In the genomic region with DNA sequence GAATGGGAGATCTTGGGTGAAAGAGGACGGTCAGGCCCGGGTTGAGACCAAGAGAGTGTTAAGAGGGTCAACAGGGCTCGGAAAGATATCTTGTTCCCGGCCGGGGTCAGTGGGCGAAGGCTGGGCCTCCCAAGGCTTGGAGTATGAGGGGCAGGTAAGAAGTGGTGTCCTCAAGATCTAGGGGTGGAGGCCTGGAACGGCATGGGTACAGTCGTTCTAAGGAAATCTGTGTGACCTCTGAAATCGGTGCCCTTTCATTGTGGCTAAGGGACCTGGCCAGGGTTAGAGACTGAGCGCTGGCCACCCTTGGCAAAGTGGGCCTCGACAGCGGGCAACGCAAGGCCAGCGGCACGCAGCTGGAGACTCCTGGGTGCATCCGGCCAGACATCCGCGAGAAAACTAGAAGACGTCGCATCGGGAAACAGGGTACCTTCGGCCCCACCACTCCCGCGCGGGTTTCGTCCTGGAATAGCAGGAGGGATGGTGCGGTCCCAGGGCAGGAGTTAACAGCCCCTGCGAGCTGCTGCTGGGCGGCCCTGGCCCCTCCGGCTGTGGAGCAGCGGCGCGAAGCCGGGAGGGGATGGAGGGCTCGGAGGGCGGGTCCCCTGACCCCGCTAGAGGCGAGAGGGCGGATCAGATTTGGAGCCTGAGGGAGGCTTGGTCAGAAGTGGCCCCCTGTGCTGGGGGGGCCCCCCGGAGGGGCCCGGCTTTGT, we compare ENCODE assay signal across 9 mouse cellular contexts. TPM values are rescaled to one million over a fixed set of nuclear protein-coding genes. Genes with fewer than 3 reads are reported as not detected.
DNase-seq lines count a peak whose midpoint lies in the region; ATAC-seq and TF ChIP-seq lines count a peak whose summit lies in the region.
"Had no signal": no experiment of that assay in that cellular context is flagged by ENCODE, and none has a peak within 500 bp of the region (broad histone marks: within the 10 kb centered on the region; RNA-seq: fewer than 3 reads in every experiment).

No protein-coding gene starts in this region.

- WGBS in kidney, embryonic 14.5 days, result 1% methylated on average over 39 of the region's 41 CpGs
- WGBS in kidney, adult 2 months, result 4% methylated on average over 41 of the region's 41 CpGs
- WGBS in embryonic facial prominence, embryonic 11.5 days, result under 1% methylated on average over 41 of the region's 41 CpGs
- under 1% methylated on average over 40 of the region's 41 CpGs for WGBS in hindbrain, embryonic 16.5 days
- WGBS in midbrain, embryonic 13.5 days, result under 1% methylated on average over 41 of the region's 41 CpGs

- no peaks in the 10 kb centered on the region for H3K36me3 ChIP-seq in kidney, embryonic 14.5 days (ENCODE audit: control insufficient read depth, insufficient read depth, low read length)
- no peaks in the 10 kb centered on the region for H3K36me3 ChIP-seq in kidney, adult 2 months (ENCODE audit: control insufficient read depth, insufficient read depth, low read length)
- no peaks in the 10 kb centered on the region for H3K36me3 ChIP-seq in embryonic facial prominence, embryonic 11.5 days (replicated peaks; ENCODE audit: control insufficient read depth, insufficient read depth, low read depth, low read length)
- no peaks in the 10 kb centered on the region for H3K36me3 ChIP-seq in hindbrain, embryonic 16.5 days (ENCODE audit: control insufficient read depth, insufficient read depth, low read length)
- no peaks in the 10 kb centered on the region for H3K36me3 ChIP-seq in midbrain, embryonic 13.5 days

- TF ChIP-seq CTCF in kidney, adult 2 months (conservative IDR thresholded peaks at IDR 0.05; ENCODE audit: insufficient read depth, insufficient read length, low read depth, low read length), result no peak

- no peak overlapping the region; the same call in 1 of the 2 replicates for H3K9ac ChIP-seq in kidney, embryonic 14.5 days (ENCODE audit: low read depth, low read length)
- 0 out of 2 replicates have a peak overlapping the region, but pooled peaks have one; percentile 5 for H3K9ac ChIP-seq in embryonic facial prominence, embryonic 11.5 days (replicated peaks; ENCODE audit: low read length)
- peak overlapping the region; percentile 58 for H3K9ac ChIP-seq in hindbrain, embryonic 16.5 days (ENCODE audit: low read depth, low read length)
- H3K9ac ChIP-seq in midbrain, embryonic 13.5 days (replicated peaks), result peak overlapping the region; percentile 52

- H3K9me3 ChIP-seq in kidney, embryonic 14.5 days (ENCODE audit: control insufficient read depth, low read length), result no peaks in the 10 kb centered on the region
- H3K9me3 ChIP-seq in embryonic facial prominence, embryonic 11.5 days (replicated peaks; ENCODE audit: control insufficient read depth, low read length), result no peaks in the 10 kb centered on the region
- no peaks in the 10 kb centered on the region for H3K9me3 ChIP-seq in hindbrain, embryonic 16.5 days (ENCODE audit: control insufficient read depth, low read length)
- no peaks in the 10 kb centered on the region for H3K9me3 ChIP-seq in midbrain, embryonic 13.5 days

- DNase-seq in kidney, adult 2 months, result no peak
- DNase-seq in embryonic facial prominence, embryonic 11.5 days (ENCODE audit: low spot score), result no peak
- no peak for DNase-seq in cerebellum, adult 8-10 months
- DNase-seq in cerebellum, adult 9-10 months, result no peak
- no peak for DNase-seq in layer of hippocampus, adult 9-11 months

- TF ChIP-seq POLR2A in kidney, adult 2 months (IDR thresholded peaks at IDR 0.05; ENCODE audit: low read depth, low read length), result no peak

- H3K27ac ChIP-seq in kidney, embryonic 14.5 days (ENCODE audit: low read depth, low read length), result no peak overlapping the region
- H3K27ac ChIP-seq in kidney, adult 2 months (ENCODE audit: insufficient read depth, low read depth, low read length), result no peak overlapping the region
- no peak overlapping the region for H3K27ac ChIP-seq in embryonic facial prominence, embryonic 11.5 days (replicated peaks; ENCODE audit: low read depth, low read length)
- H3K27ac ChIP-seq in hindbrain, embryonic 16.5 days (ENCODE audit: low read depth, low read length), result peak overlapping the region; percentile 74
- peak overlapping the region; percentile 48 for H3K27ac ChIP-seq in midbrain, embryonic 13.5 days

- H3K4me3 ChIP-seq in kidney, embryonic 14.5 days (ENCODE audit: low read length), result peak overlapping the region; percentile 41
- no peak overlapping the region for H3K4me3 ChIP-seq in kidney, adult 2 months (ENCODE audit: insufficient read depth, low read depth, low read length)
- peak overlapping the region; percentile 42 for H3K4me3 ChIP-seq in embryonic facial prominence, embryonic 11.5 days (ENCODE audit: low read depth, low read length)
- peak overlapping the region; percentile 46 for H3K4me3 ChIP-seq in hindbrain, embryonic 16.5 days (ENCODE audit: low read length)
- H3K4me3 ChIP-seq in midbrain, embryonic 13.5 days (replicated peaks), result peak overlapping the region; percentile 41

- H3K27me3 ChIP-seq in kidney, embryonic 14.5 days (ENCODE audit: control insufficient read depth, insufficient read depth, low read length), result peaks cover 98% of the 10 kb centered on the region
- peaks cover 14% of the 10 kb centered on the region for H3K27me3 ChIP-seq in kidney, adult 2 months (replicated peaks; ENCODE audit: control insufficient read depth, insufficient read depth, low read length)
- H3K27me3 ChIP-seq in embryonic facial prominence, embryonic 11.5 days (ENCODE audit: control insufficient read depth, insufficient read depth, low read length), result peaks cover 94% of the 10 kb centered on the region
- H3K27me3 ChIP-seq in hindbrain, embryonic 16.5 days (replicated peaks; ENCODE audit: control insufficient read depth, insufficient read depth, low read length), result peaks cover 66% of the 10 kb centered on the region
- H3K27me3 ChIP-seq in midbrain, embryonic 13.5 days, result peaks cover 99% of the 10 kb centered on the region

- peaks cover 14% of the 10 kb centered on the region; the same call in 1 of the 2 replicates for H3K4me1 ChIP-seq in kidney, embryonic 14.5 days (ENCODE audit: control insufficient read depth, insufficient read depth, low read length)
- H3K4me1 ChIP-seq in kidney, adult 2 months (ENCODE audit: control insufficient read depth, insufficient read depth, low read length), result no peaks in the 10 kb centered on the region
- peaks cover 6% of the 10 kb centered on the region for H3K4me1 ChIP-seq in embryonic facial prominence, embryonic 11.5 days (ENCODE audit: control insufficient read depth, insufficient read depth, low read length)
- H3K4me1 ChIP-seq in hindbrain, embryonic 16.5 days (ENCODE audit: control insufficient read depth, insufficient read depth, low read depth, low read length), result peaks cover 10% of the 10 kb centered on the region
- peaks cover 36% of the 10 kb centered on the region for H3K4me1 ChIP-seq in midbrain, embryonic 13.5 days (replicated peaks)

- peak overlapping the region; percentile 69 for H3K4me2 ChIP-seq in kidney, embryonic 14.5 days (replicated peaks; ENCODE audit: low read depth, low read length)
- H3K4me2 ChIP-seq in embryonic facial prominence, embryonic 11.5 days (ENCODE audit: low read depth, low read length), result peak overlapping the region; percentile 40
- H3K4me2 ChIP-seq in hindbrain, embryonic 16.5 days (ENCODE audit: low read length), result peak overlapping the region; percentile 55
- H3K4me2 ChIP-seq in midbrain, embryonic 13.5 days (replicated peaks), result peak overlapping the region; percentile 57

- ATAC-seq in kidney, embryonic 14.5 days (ENCODE audit: low FRiP score, low TSS enrichment), result no peak
- ATAC-seq in embryonic facial prominence, embryonic 11.5 days (replicated peaks; ENCODE audit: insufficient number of reproducible peaks, low FRiP score, low TSS enrichment, low read depth), result no peak
- ATAC-seq in hindbrain, embryonic 16.5 days, result no peak
- ATAC-seq in midbrain, embryonic 13.5 days, result no peak

RNA-seq across cellular contexts. Expression of a gene that starts 1.7 kb away (rescaled TPM):
- 1.9 and 2.2 TPM in 2 replicates for polyA plus RNA-seq in kidney, embryonic 14.5 days (2014; fragmentation: Nextera tagmentation; extraction: Ambion mirVana)
- 2.9 and 3.7 TPM in 2 replicates for polyA plus RNA-seq in kidney, adult 2 months (2012; rRNA removed)
- polyA plus RNA-seq in embryonic facial prominence, embryonic 11.5 days (2014; fragmentation: Nextera tagmentation; extraction: Ambion mirVana), result 1.2 TPM in 2 replicates
- polyA plus RNA-seq in hindbrain, embryonic 16.5 days (2015; fragmentation: Nextera tagmentation; extraction: Ambion mirVana), result 3.3 and 3.5 TPM in 2 replicates
- 2.5 and 2.7 TPM in 2 replicates for polyA plus RNA-seq in midbrain, embryonic 13.5 days (2015; fragmentation: Nextera tagmentation; extraction: Ambion mirVana)
- polyA plus RNA-seq: liver, adult 2 months had no signal

Comparison
In these comparisons a context has a peak if more than half of its experiments do, and no peak if none do; other contexts are left out.
1. H3K27ac ChIP-seq: peak in hindbrain, embryonic 16.5 days (single experiment) and midbrain, embryonic 13.5 days (single experiment); none in kidney, embryonic 14.5 days (single experiment), kidney, adult 2 months (single experiment) and embryonic facial prominence, embryonic 11.5 days (single experiment).
2. Peak in every context shown above with its lines, with median percentiles within 50 percentile points of each other: H3K4me2 ChIP-seq.